23 mouse cellular contexts compared by ENCODE assay signal in the genomic region with DNA sequence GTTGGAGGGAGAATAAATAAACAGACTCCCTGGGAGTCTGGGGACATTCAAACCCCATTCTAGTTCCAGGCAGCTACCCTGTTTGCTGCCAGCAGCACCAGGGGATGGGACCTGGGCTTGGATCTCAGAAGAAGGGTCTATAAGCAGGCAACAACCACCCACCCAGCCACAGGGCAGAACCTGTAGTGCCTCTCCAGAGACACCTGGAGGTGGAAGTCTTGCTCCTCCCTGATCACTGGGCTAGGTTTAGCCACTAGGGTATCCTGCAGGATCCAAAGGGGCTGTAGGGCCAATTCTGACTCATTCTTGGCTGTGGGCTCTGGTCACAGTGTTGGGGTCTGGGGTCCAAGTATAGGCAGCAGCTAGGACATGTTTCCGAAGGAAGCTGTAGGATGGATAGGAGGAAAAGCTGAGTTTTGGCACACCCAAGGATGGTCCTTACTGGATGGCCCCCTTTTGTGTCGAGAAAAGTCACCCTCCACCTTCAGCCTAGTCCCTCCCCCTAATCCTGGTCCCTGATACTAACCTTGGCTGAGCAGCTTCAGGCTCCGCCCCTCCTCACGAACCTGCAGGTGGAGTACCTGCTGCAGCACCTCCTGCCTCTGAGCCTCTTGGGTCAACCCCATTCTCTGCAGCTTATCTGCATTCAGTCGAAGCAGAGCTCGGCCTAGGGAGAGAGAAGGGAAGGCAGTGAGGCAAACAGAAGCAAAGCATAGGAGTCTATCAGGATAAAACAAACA. TPM values are rescaled to one million over a fixed set of nuclear protein-coding genes. Genes with fewer than 3 reads are reported as not detected.
DNase-seq lines count a peak whose midpoint lies in the region; ATAC-seq lines count a peak whose summit lies in the region.
"Had no signal": no experiment of that assay in that cellular context is flagged by ENCODE, and none has a peak within 500 bp of the region (broad histone marks: within the 10 kb centered on the region; RNA-seq: fewer than 3 reads in every experiment).

No protein-coding gene starts in this region.

- no peak overlapping the region for H3K4me2 ChIP-seq in lung, embryonic 16.5 days (ENCODE audit: low read depth, low read length)
- H3K4me2 ChIP-seq in neural tube, embryonic 13.5 days = no peak overlapping the region
- no peak overlapping the region for H3K4me2 ChIP-seq in neural tube, embryonic 15.5 days
- H3K4me2 ChIP-seq: embryonic facial prominence, embryonic 15.5 days; forebrain, embryonic 12.5 days; heart, embryonic 13.5 days; limb, embryonic 15.5 days; liver, embryonic 13.5 days had no signal

- H3K27ac ChIP-seq in lung, embryonic 16.5 days (ENCODE audit: low read length) = no peak overlapping the region
- no peak overlapping the region for H3K27ac ChIP-seq in neural tube, embryonic 13.5 days (replicated peaks)
- no peak overlapping the region for H3K27ac ChIP-seq in neural tube, embryonic 15.5 days (replicated peaks)
- H3K27ac ChIP-seq: embryonic facial prominence, embryonic 15.5 days; forebrain, embryonic 12.5 days; heart, embryonic 13.5 days; kidney, postnatal 0 days; limb, embryonic 10.5 days; limb, embryonic 15.5 days; liver, embryonic 13.5 days had no signal

- no peaks in the 10 kb centered on the region for H3K36me3 ChIP-seq in lung, embryonic 16.5 days (ENCODE audit: control insufficient read depth, insufficient read depth, low read length)
- 0 out of 2 replicates have a peak, but pooled peaks cover 14% of the 10 kb centered on the region for H3K36me3 ChIP-seq in neural tube, embryonic 13.5 days
- peaks cover 13% of the 10 kb centered on the region for H3K36me3 ChIP-seq in neural tube, embryonic 15.5 days
- H3K36me3 ChIP-seq: embryonic facial prominence, embryonic 15.5 days; heart, embryonic 13.5 days; limb, embryonic 10.5 days; limb, embryonic 15.5 days; liver, embryonic 13.5 days had no signal

- intact Hi-C loops in heart, postnatal 14 days (cut with DNase I) = loop anchor here (10.0 kb wide), 1 partner anchor 412 kb away; the partner anchor contains the start of gene Ppdpf

- H3K4me1 ChIP-seq in lung, embryonic 16.5 days (replicated peaks; ENCODE audit: control insufficient read depth, insufficient read depth, low read length) = peaks cover 21% of the 10 kb centered on the region
- peaks cover 45% of the 10 kb centered on the region for H3K4me1 ChIP-seq in neural tube, embryonic 13.5 days (replicated peaks)
- peaks cover 53% of the 10 kb centered on the region for H3K4me1 ChIP-seq in neural tube, embryonic 15.5 days

- H3K27me3 ChIP-seq in lung, embryonic 16.5 days (ENCODE audit: control insufficient read depth, insufficient read depth, low read depth, low read length) = peaks cover 5% of the 10 kb centered on the region; the same call in 1 of the 2 replicates
- H3K27me3 ChIP-seq in neural tube, embryonic 13.5 days = no peaks in the 10 kb centered on the region
- no peaks in the 10 kb centered on the region for H3K27me3 ChIP-seq in neural tube, embryonic 15.5 days (replicated peaks)
- H3K27me3 ChIP-seq: forebrain, embryonic 12.5 days had no signal

- no peak for ATAC-seq in lung, embryonic 16.5 days (ENCODE audit: low read depth)
- no peak for ATAC-seq in neural tube, embryonic 13.5 days (ENCODE audit: low read depth)
- no peak for ATAC-seq in neural tube, embryonic 15.5 days (ENCODE audit: low FRiP score)
- ATAC-seq: activated CD4-positive, CD25-positive, alpha-beta regulatory T cell, adult 4 months; forebrain, postnatal 0 days had no signal

- DNase-seq in cerebellum, adult 11-12 months = peak; percentile 56
- DNase-seq in cerebellum, postnatal 10 days = no peak
- DNase-seq in heart, adult 11 months = peak; percentile 90
- no peak for DNase-seq in heart, postnatal 14 days
- no peak for DNase-seq in lung, postnatal 10 days
- DNase-seq: forebrain, postnatal 0 days; heart, postnatal 10 days; kidney, adult 18-20 months; liver, embryonic 13.5 days; lung, adult 18-20 months; midbrain, embryonic 14.5 days; thymus, adult 18-20 months; thymus, postnatal 25 days had no signal

- no peaks in the 10 kb centered on the region for H3K9me3 ChIP-seq in lung, embryonic 16.5 days (ENCODE audit: control insufficient read depth, low read length)
- no peaks in the 10 kb centered on the region for H3K9me3 ChIP-seq in neural tube, embryonic 13.5 days
- H3K9me3 ChIP-seq in neural tube, embryonic 15.5 days (replicated peaks) = no peaks in the 10 kb centered on the region
- H3K9me3 ChIP-seq: embryonic facial prominence, embryonic 15.5 days; forebrain, embryonic 12.5 days; heart, embryonic 13.5 days; limb, embryonic 10.5 days; limb, embryonic 15.5 days; liver, embryonic 13.5 days had no signal

- H3K4me3 ChIP-seq in lung, embryonic 16.5 days (ENCODE audit: low read length) = no peak overlapping the region
- H3K4me3 ChIP-seq in neural tube, embryonic 13.5 days = no peak overlapping the region
- no peak overlapping the region for H3K4me3 ChIP-seq in neural tube, embryonic 15.5 days (replicated peaks)
- H3K4me3 ChIP-seq: embryonic facial prominence, embryonic 15.5 days; forebrain, embryonic 12.5 days; heart, embryonic 13.5 days; limb, embryonic 10.5 days; limb, embryonic 15.5 days; liver, embryonic 13.5 days had no signal

- WGBS in lung, embryonic 16.5 days = 36% methylated on average over 6 of the region's 6 CpGs
- 68% methylated on average over 6 of the region's 6 CpGs for WGBS in neural tube, embryonic 13.5 days
- WGBS in neural tube, embryonic 15.5 days = 64% methylated on average over 6 of the region's 6 CpGs

- H3K9ac ChIP-seq in lung, embryonic 16.5 days (ENCODE audit: low read length) = peak overlapping the region; percentile 18; the same call in 1 of the 2 replicates
- 0 out of 2 replicates have a peak overlapping the region, but pooled peaks have one; percentile 41 for H3K9ac ChIP-seq in neural tube, embryonic 13.5 days
- H3K9ac ChIP-seq in neural tube, embryonic 15.5 days (replicated peaks) = no peak overlapping the region
- H3K9ac ChIP-seq: embryonic facial prominence, embryonic 15.5 days; forebrain, embryonic 12.5 days; forebrain, postnatal 0 days; limb, embryonic 15.5 days; liver, embryonic 13.5 days had no signal

RNA-seq across cellular contexts. Expression of gene Samd10, which starts 2.6 kb away (rescaled TPM):
- total RNA-seq in heart, postnatal 14 days (2021) = 1 to 10 TPM; 1.8 to 2.1 TPM
- polyA plus RNA-seq in lung, embryonic 16.5 days (2015; fragmentation: Nextera tagmentation; extraction: Ambion mirVana) = 30.1 and 31.0 TPM in 2 replicates
- polyA plus RNA-seq in neural tube, embryonic 13.5 days (2015; fragmentation: Nextera tagmentation; extraction: Ambion mirVana) = 146 and 157 TPM in 2 replicates
- polyA plus RNA-seq in neural tube, embryonic 15.5 days (2015; fragmentation: Nextera tagmentation; extraction: Ambion mirVana) = 164 and 191 TPM in 2 replicates

RNA-seq across cellular contexts. Expression of gene Zfp512b, which starts 3.8 kb away (rescaled TPM):
- 10 to 100 TPM; 20.4 to 27.3 TPM for total RNA-seq in heart, postnatal 14 days (2021)
- polyA plus RNA-seq in lung, embryonic 16.5 days (2015; fragmentation: Nextera tagmentation; extraction: Ambion mirVana) = 34.9 and 37.2 TPM in 2 replicates
- 78.7 and 81.3 TPM in 2 replicates for polyA plus RNA-seq in neural tube, embryonic 13.5 days (2015; fragmentation: Nextera tagmentation; extraction: Ambion mirVana)
- polyA plus RNA-seq in neural tube, embryonic 15.5 days (2015; fragmentation: Nextera tagmentation; extraction: Ambion mirVana) = 68.1 and 87.0 TPM in 2 replicates

RNA-seq across cellular contexts. Expression of gene Prpf6, which starts 4.7 kb away (rescaled TPM):
- total RNA-seq in heart, postnatal 14 days (2021) = 10 to 100 TPM; 30.9 to 37.1 TPM
- polyA plus RNA-seq in lung, embryonic 16.5 days (2015; fragmentation: Nextera tagmentation; extraction: Ambion mirVana) = 59.1 and 59.3 TPM in 2 replicates
- polyA plus RNA-seq in neural tube, embryonic 13.5 days (2015; fragmentation: Nextera tagmentation; extraction: Ambion mirVana) = 63.1 and 65.6 TPM in 2 replicates
- 58.2 and 61.1 TPM in 2 replicates for polyA plus RNA-seq in neural tube, embryonic 15.5 days (2015; fragmentation: Nextera tagmentation; extraction: Ambion mirVana)

RNA-seq across cellular contexts. Expression of gene Uckl1, which starts 11.7 kb away (rescaled TPM):
- 10 to 100 TPM; 41.0 to 47.0 TPM for total RNA-seq in heart, postnatal 14 days (2021)
- polyA plus RNA-seq in lung, embryonic 16.5 days (2015; fragmentation: Nextera tagmentation; extraction: Ambion mirVana) = 49.1 and 54.6 TPM in 2 replicates
- polyA plus RNA-seq in neural tube, embryonic 13.5 days (2015; fragmentation: Nextera tagmentation; extraction: Ambion mirVana) = 67.4 and 73.6 TPM in 2 replicates
- 65.6 and 66.7 TPM in 2 replicates for polyA plus RNA-seq in neural tube, embryonic 15.5 days (2015; fragmentation: Nextera tagmentation; extraction: Ambion mirVana)

Comparison
In these comparisons a context has a peak if more than half of its experiments do, and no peak if none do; other contexts are left out.
1. DNase-seq: peak in cerebellum, adult 11-12 months (single experiment) and heart, adult 11 months (single experiment); none in cerebellum, postnatal 10 days (0 of 2), heart, postnatal 14 days (0 of 2) and lung, postnatal 10 days (single experiment).